Mouse (Mus musculus): ENCODE measurements around the gene Padi3. TPM values are rescaled to one million over a fixed set of nuclear protein-coding genes. Genes with fewer than 3 reads are reported as not detected.
A peak's percentile ranks its signal among the peaks of the same experiment; 100 is the strongest.

Padi3 gene
- polyA plus RNA-seq, 1 experiment from 2014 or later = 0.05 TPM

DNA sequence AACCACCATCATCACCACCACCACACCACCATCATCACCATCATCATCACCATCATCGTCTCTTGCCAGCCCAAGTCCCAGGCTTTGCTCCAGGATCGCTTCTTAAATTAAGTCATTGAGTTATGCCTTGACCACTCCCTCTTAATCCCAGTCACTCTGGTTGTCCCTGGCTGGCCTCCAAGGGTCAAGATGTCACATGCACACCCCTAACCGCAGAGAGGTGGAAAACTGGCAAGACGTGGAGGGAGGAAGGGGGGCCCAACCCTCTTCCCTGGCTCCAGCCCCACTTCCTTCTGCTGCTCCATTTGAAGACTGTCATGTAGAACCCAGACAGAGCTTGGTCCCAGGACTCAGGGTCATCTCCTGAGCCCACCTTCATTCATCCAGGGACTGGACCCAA is 34.5 kb upstream of the Padi3 start:
- Histone ChIP-seq H3K27me3 (replicated peaks; ENCODE audit: control insufficient read depth, insufficient read depth, low read length) (no peaks in the 10 kb centered on the region), H3K27ac (ENCODE audit: low read depth, low read length) (no peak overlapping the region), H3K4me3 (ENCODE audit: low read length) (no peak overlapping the region), H3K9me3 (ENCODE audit: control insufficient read depth, low read length) (no peaks in the 10 kb centered on the region), H3K4me2 (ENCODE audit: low read length) (no peak overlapping the region), H3K36me3 (ENCODE audit: control insufficient read depth, insufficient read depth, low read length) (no peaks in the 10 kb centered on the region), H3K9ac (ENCODE audit: low read depth, low read length) (no peak overlapping the region), H3K4me1 (ENCODE audit: control insufficient read depth, insufficient read depth, low read depth, low read length) (no peaks in the 10 kb centered on the region; the same call in 1 of the 2 replicates)
- no peak for ATAC-seq
- 69% methylated on average over 4 of the region's 4 CpGs for WGBS

DNA sequence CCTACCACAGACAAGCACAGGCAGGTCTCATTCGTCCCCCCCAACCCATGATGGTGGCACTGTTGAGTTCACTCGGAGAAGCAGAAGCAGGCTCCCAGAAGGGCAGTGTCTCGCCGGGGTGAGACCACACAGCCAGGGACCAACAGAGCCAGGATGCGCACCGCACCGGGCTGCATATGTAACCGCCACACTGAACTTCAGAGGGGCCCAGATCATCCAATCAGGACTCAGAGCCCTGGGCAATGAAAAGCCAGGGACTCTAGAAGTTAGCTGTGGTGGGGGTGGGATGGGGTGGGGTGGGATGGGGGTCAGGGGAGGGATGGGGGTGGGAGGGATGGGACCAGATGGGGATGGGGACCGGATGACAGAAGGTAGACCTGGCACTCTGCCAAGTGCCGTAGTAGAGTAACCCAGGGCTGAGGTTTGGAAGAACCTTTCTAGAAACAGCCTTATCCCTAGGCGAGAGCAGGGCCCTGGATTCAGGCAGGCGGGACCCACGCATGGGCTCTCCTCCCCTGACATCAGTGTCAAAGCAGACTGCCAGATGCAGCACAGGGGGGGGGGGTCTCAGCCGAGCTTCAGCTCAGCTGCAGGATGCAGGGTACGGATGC is 33.3 kb upstream of the Padi3 start:
- WGBS = 51% methylated on average over 15 of the region's 15 CpGs

DNA sequence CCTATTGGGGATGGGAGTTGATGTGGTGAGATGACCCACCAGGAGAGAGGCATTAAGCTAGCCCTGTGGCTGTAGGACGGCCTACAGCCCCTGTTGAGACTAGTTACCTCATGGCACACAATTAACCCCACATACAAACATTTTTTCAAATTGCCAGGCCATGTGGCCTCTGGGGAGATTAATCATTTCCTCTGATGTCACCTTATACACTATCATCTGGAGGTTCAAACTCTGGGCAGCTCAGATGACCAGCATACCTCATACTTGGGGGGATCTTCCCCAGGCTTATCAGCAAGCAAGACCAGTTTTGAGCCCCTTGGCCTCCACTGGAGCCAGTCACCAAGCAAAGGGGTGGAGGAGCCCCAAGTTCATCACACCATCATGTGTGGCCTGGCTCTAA is 32.5 kb upstream of the Padi3 start:
- ATAC-seq = no peak
- 94% methylated on average over 1 of the region's 1 CpGs for WGBS
- H3K27ac ChIP-seq (ENCODE audit: low read depth, low read length) = no peak overlapping the region
- H3K4me2 ChIP-seq (ENCODE audit: low read length) = no peak overlapping the region
- H3K4me1 ChIP-seq (ENCODE audit: control insufficient read depth, insufficient read depth, low read depth, low read length) = no peaks in the 10 kb centered on the region; the same call in 1 of the 2 replicates
- no peaks in the 10 kb centered on the region for H3K36me3 ChIP-seq (ENCODE audit: control insufficient read depth, insufficient read depth, low read length)
- H3K4me3 ChIP-seq (ENCODE audit: low read length) = no peak overlapping the region
- H3K27me3 ChIP-seq (replicated peaks; ENCODE audit: control insufficient read depth, insufficient read depth, low read length) = no peaks in the 10 kb centered on the region
- no peaks in the 10 kb centered on the region for H3K9me3 ChIP-seq (ENCODE audit: control insufficient read depth, low read length)
- no peak overlapping the region for H3K9ac ChIP-seq (ENCODE audit: low read depth, low read length)

More for the DNA sequence above, 33.3 kb upstream of the Padi3 start:
- Histone ChIP-seq H3K27me3 (replicated peaks; ENCODE audit: control insufficient read depth, insufficient read depth, low read length) (no peaks in the 10 kb centered on the region), H3K9ac (ENCODE audit: low read depth, low read length) (no peak overlapping the region), H3K4me1 (ENCODE audit: control insufficient read depth, insufficient read depth, low read depth, low read length) (no peaks in the 10 kb centered on the region; the same call in 1 of the 2 replicates), H3K36me3 (ENCODE audit: control insufficient read depth, insufficient read depth, low read length) (no peaks in the 10 kb centered on the region), H3K9me3 (ENCODE audit: control insufficient read depth, low read length) (no peaks in the 10 kb centered on the region), H3K27ac (ENCODE audit: low read depth, low read length) (no peak overlapping the region), H3K4me3 (ENCODE audit: low read length) (no peak overlapping the region), H3K4me2 (ENCODE audit: low read length) (no peak overlapping the region)
- ATAC-seq = no peak

DNA sequence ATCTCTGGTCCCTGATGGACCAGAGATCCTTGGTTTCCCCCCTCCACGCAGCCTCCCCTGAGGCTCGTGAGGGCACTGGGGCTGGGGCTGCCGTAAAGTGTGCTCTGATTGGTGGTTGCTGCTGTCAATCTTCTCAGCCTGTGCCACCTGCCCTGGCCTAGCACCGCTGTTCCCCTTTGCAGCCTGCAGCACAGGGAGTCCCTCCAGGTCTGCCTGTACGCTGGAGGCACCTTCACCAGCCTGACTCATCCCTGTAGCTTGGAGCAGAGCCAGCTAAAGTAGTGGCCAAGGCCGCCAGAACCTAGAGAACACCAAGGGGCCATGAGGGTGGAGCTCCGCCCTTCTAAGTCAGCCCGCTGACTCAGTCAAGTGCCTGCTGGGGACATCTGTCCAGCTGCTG is 27.4 kb upstream of the Padi3 start:
- H3K4me2 ChIP-seq (ENCODE audit: low read length) = no peak overlapping the region
- H3K36me3 ChIP-seq (ENCODE audit: control insufficient read depth, insufficient read depth, low read length) = no peaks in the 10 kb centered on the region
- ATAC-seq = no peak
- WGBS = 31% methylated on average over 8 of the region's 8 CpGs
- no peaks in the 10 kb centered on the region for H3K9me3 ChIP-seq (ENCODE audit: control insufficient read depth, low read length)
- no peak overlapping the region for H3K9ac ChIP-seq (ENCODE audit: low read depth, low read length)
- no peak overlapping the region for H3K27ac ChIP-seq (ENCODE audit: low read depth, low read length)
- peaks cover 6% of the 10 kb centered on the region; the same call in 1 of the 2 replicates for H3K4me1 ChIP-seq (ENCODE audit: control insufficient read depth, insufficient read depth, low read depth, low read length)
- H3K27me3 ChIP-seq (replicated peaks; ENCODE audit: control insufficient read depth, insufficient read depth, low read length) = no peaks in the 10 kb centered on the region
- H3K4me3 ChIP-seq (ENCODE audit: low read length) = no peak overlapping the region

DNA sequence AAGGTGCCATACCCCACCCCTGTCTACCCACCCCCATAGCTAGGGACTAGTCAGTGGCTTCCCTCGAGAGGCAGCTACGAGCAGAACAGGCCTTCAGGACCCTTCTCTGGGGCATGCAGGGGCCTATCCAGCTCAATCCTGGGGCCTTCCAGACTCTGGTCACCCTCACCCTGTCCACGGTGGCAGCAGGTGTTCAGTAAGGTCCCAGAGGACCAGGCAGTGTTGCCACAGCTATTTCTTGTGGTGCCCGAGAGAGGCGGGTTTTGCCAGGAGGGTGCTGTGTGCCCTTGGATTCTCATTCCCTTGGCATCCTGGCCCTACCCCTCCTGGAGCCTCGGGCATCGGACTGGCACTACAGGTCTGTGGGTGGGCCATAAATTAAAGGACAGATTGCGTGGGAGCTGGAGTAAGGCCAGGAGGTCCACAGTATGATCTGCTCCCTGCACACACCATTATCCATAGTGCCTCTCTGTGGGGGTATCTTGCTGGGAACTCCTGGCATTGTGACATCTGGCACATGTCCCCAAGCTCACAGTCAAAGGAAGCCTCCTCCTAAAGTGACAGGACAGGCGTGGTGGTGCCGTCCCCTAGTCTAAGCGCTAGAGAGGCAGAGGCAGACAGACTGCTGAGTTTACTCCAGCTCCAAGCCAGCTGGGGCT is 25.9 kb upstream of the Padi3 start:
- H3K36me3 ChIP-seq (ENCODE audit: control insufficient read depth, insufficient read depth, low read length) = no peaks in the 10 kb centered on the region
- H3K4me1 ChIP-seq (ENCODE audit: control insufficient read depth, insufficient read depth, low read depth, low read length) = peaks cover 6% of the 10 kb centered on the region; the same call in 1 of the 2 replicates
- no peak overlapping the region for H3K4me3 ChIP-seq (ENCODE audit: low read length)
- H3K27ac ChIP-seq (ENCODE audit: low read depth, low read length) = no peak overlapping the region
- 36% methylated on average over 11 of the region's 11 CpGs for WGBS
- ATAC-seq = peak; percentile 63
- H3K4me2 ChIP-seq (ENCODE audit: low read length) = no peak overlapping the region
- no peaks in the 10 kb centered on the region for H3K9me3 ChIP-seq (ENCODE audit: control insufficient read depth, low read length)
- H3K9ac ChIP-seq (ENCODE audit: low read depth, low read length) = no peak overlapping the region
- no peaks in the 10 kb centered on the region for H3K27me3 ChIP-seq (replicated peaks; ENCODE audit: control insufficient read depth, insufficient read depth, low read length)

DNA sequence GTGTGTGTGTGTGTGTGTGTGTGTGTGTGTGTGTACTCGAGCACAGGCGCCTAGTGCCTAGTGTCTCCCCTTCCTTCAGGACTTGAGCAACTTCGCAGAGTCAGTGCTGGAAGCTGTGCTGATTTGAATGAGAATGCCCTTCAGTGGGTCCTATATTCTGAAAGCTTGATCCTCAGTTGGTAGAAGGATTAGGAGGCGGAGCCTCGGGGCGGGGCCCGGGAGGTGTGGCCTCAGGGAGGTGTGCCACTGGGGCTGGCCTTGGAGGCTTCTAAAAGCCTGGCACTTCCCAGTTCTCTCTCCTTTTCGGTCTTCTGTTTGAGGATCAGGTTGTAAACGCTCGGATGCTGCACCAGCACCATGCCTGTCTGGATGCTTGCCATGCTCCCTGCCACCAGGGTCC is 25.2 kb upstream of the Padi3 start:
- Histone ChIP-seq H3K27me3 (replicated peaks; ENCODE audit: control insufficient read depth, insufficient read depth, low read length) (no peaks in the 10 kb centered on the region), H3K36me3 (ENCODE audit: control insufficient read depth, insufficient read depth, low read length) (no peaks in the 10 kb centered on the region), H3K4me1 (ENCODE audit: control insufficient read depth, insufficient read depth, low read depth, low read length) (peaks cover 6% of the 10 kb centered on the region; the same call in 1 of the 2 replicates), H3K9ac (ENCODE audit: low read depth, low read length) (no peak overlapping the region), H3K4me3 (ENCODE audit: low read length) (no peak overlapping the region), H3K9me3 (ENCODE audit: control insufficient read depth, low read length) (no peaks in the 10 kb centered on the region), H3K27ac (ENCODE audit: low read depth, low read length) (no peak overlapping the region), H3K4me2 (ENCODE audit: low read length) (no peak overlapping the region)
- WGBS = 4% methylated on average over 10 of the region's 10 CpGs
- ATAC-seq = no peak

DNA sequence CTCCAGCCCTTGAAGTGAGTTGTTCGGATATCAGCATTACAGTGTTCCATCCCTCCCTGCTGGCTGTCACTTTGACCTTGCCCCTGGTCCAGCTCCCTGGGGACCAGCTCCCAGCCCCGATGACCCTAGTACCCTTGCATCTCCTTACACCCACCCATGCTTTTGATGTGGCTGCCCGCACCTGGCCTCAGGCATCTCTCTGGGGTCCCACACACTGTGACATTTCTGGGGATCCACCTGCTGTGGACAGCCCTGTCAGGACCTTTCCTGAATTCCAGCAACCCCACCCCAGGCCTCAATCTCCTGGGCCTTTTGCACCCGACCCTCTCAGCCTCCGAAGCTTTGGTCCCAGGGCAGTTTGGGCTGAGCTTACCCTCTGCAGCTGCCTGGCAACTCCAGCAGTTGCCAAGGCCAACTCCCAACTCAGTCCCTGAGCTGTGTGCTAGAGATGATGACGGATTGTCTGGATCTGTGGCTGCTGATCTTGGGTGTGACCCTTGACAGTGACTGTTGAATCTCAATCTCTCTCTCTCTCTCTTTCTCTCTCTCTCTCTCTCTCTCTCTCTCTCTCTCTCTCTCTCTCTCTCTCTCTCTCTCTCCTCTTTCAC is 24.0 kb upstream of the Padi3 start:
- no peaks in the 10 kb centered on the region for H3K36me3 ChIP-seq (ENCODE audit: control insufficient read depth, insufficient read depth, low read length)
- ATAC-seq = no peak
- H3K27me3 ChIP-seq (replicated peaks; ENCODE audit: control insufficient read depth, insufficient read depth, low read length) = no peaks in the 10 kb centered on the region
- WGBS = 61% methylated on average over 6 of the region's 6 CpGs
- peaks cover 6% of the 10 kb centered on the region; the same call in 1 of the 2 replicates for H3K4me1 ChIP-seq (ENCODE audit: control insufficient read depth, insufficient read depth, low read depth, low read length)
- no peak overlapping the region for H3K4me3 ChIP-seq (ENCODE audit: low read length)
- H3K9ac ChIP-seq (ENCODE audit: low read depth, low read length) = no peak overlapping the region
- H3K4me2 ChIP-seq (ENCODE audit: low read length) = no peak overlapping the region
- no peak overlapping the region for H3K27ac ChIP-seq (ENCODE audit: low read depth, low read length)
- no peaks in the 10 kb centered on the region for H3K9me3 ChIP-seq (ENCODE audit: control insufficient read depth, low read length)

DNA sequence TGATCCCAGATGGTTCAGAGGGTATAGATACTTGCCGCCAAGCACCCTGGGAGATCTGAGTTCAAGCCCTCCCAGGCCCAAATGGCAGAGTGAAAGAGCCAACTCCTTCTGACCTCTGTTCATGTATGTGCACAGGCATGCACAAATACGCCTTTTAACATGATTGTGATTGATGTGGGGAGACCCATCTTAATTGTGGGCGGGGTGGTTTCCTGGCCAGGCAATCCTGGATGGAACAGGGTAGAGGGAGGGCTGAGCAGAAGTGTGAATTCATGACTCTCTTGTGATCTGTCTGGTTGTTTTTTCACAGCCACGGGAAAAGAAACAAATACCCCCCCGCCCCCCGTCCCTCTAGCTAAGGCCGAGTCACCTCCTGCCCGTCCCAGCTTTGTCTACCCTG is 22.4 kb upstream of the Padi3 start:
- WGBS = 36% methylated on average over 8 of the region's 8 CpGs
- no peak overlapping the region for H3K9ac ChIP-seq (ENCODE audit: low read depth, low read length)

DNA sequence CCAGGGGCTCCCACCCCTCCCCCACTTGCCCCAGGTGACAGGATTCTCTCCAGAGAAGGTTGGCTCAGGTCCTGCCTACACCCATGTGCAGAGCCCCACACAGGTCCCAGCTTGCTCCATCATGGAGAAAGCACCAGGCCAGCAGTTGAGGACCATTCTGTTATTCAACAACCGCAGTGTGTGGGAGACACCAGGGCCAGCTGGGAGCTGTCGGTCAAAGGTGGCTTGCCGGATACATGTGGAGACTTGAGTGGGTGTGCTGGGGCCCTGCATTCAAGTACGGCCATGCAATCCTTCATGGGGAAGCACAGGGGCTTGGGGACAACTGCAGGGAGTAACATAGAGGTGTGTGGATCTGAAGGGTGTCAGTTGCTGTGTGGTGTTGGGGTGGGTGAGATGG is 21.4 kb upstream of the Padi3 start:
- Histone ChIP-seq H3K9ac (ENCODE audit: low read depth, low read length) (no peak overlapping the region), H3K4me2 (ENCODE audit: low read length) (no peak overlapping the region), H3K4me3 (ENCODE audit: low read length) (no peak overlapping the region), H3K27me3 (replicated peaks; ENCODE audit: control insufficient read depth, insufficient read depth, low read length) (no peaks in the 10 kb centered on the region), H3K9me3 (ENCODE audit: control insufficient read depth, low read length) (no peaks in the 10 kb centered on the region), H3K4me1 (ENCODE audit: control insufficient read depth, insufficient read depth, low read depth, low read length) (peaks cover 6% of the 10 kb centered on the region; the same call in 1 of the 2 replicates), H3K27ac (ENCODE audit: low read depth, low read length) (no peak overlapping the region), H3K36me3 (ENCODE audit: control insufficient read depth, insufficient read depth, low read length) (no peaks in the 10 kb centered on the region)
- ATAC-seq = no peak
- 92% methylated on average over 4 of the region's 4 CpGs for WGBS

More for the DNA sequence above, 22.4 kb upstream of the Padi3 start:
- Histone ChIP-seq H3K4me1 (ENCODE audit: control insufficient read depth, insufficient read depth, low read depth, low read length) (peaks cover 6% of the 10 kb centered on the region; the same call in 1 of the 2 replicates), H3K27me3 (replicated peaks; ENCODE audit: control insufficient read depth, insufficient read depth, low read length) (no peaks in the 10 kb centered on the region), H3K27ac (ENCODE audit: low read depth, low read length) (no peak overlapping the region), H3K4me2 (ENCODE audit: low read length) (no peak overlapping the region), H3K36me3 (ENCODE audit: control insufficient read depth, insufficient read depth, low read length) (no peaks in the 10 kb centered on the region), H3K4me3 (ENCODE audit: low read length) (no peak overlapping the region), H3K9me3 (ENCODE audit: control insufficient read depth, low read length) (no peaks in the 10 kb centered on the region)
- no peak for ATAC-seq
